Mouse (Mus musculus): ENCODE measurements at regions not wholly inside any gene's neighbourhood (a gene's known extent, or its start where the extent isn't known, plus 50 kb on each side); places are given as distances from the start of the nearest gene placed in this dataset.

GRCm38 (mm10) chr13:30085446-30085845, 50.8 kb upstream of the Mboat1 start:
- Histone ChIP-seq H3K36me3 (no peaks in the 10 kb centered on the region), H3K9me3 (no peaks in the 10 kb centered on the region), H3K27ac (no peak overlapping the region), H3K4me1 (replicated peaks) (peaks cover 3% of the 10 kb centered on the region; the same call in 1 of the 2 replicates), H3K9ac (replicated peaks) (no peak overlapping the region), H3K4me3 (replicated peaks) (no peak overlapping the region), H3K4me2 (0 out of 2 replicates have a peak overlapping the region, but pooled peaks have one; percentile 15), H3K27me3 (no peaks in the 10 kb centered on the region)
- WGBS = 65% methylated on average over 4 of the region's 4 CpGs
- no peak for ATAC-seq (ENCODE audit: insufficient number of reproducible peaks, insufficient read depth, low FRiP score, low TSS enrichment, low read depth)

- H3K27ac ChIP-seq = no peak overlapping the region
These were observed 51.3 kb upstream of the Mboat1 start for GRCm38 (mm10) chr13:30085005-30085404.

GRCm38 (mm10) chr13:30084386-30084785, 51.9 kb upstream of the Mboat1 start:
- 74% methylated on average over 5 of the region's 5 CpGs for WGBS
- no peak overlapping the region for H3K4me3 ChIP-seq (replicated peaks)
- H3K27ac ChIP-seq = no peak overlapping the region
- H3K36me3 ChIP-seq = no peaks in the 10 kb centered on the region
- ATAC-seq (ENCODE audit: insufficient number of reproducible peaks, insufficient read depth, low FRiP score, low TSS enrichment, low read depth) = no peak
- H3K9ac ChIP-seq (replicated peaks) = no peak overlapping the region
- no peaks in the 10 kb centered on the region for H3K9me3 ChIP-seq
- H3K4me2 ChIP-seq = no peak overlapping the region
- no peaks in the 10 kb centered on the region for H3K27me3 ChIP-seq
- peaks cover 4% of the 10 kb centered on the region; the same call in 1 of the 2 replicates for H3K4me1 ChIP-seq (replicated peaks)

More at GRCm38 (mm10) chr13:30085005-30085404, 51.3 kb upstream of the Mboat1 start:
- WGBS = 2% methylated on average over 10 of the region's 10 CpGs
- 0 out of 2 replicates have a peak, but pooled peaks have one; percentile 80 for ATAC-seq (ENCODE audit: insufficient number of reproducible peaks, insufficient read depth, low FRiP score, low TSS enrichment, low read depth)
- Histone ChIP-seq H3K4me3 (replicated peaks) (no peak overlapping the region), H3K36me3 (no peaks in the 10 kb centered on the region), H3K27me3 (no peaks in the 10 kb centered on the region), H3K9ac (replicated peaks) (no peak overlapping the region), H3K4me2 (peak overlapping the region; percentile 15; the same call in 1 of the 2 replicates), H3K4me1 (replicated peaks) (peaks cover 4% of the 10 kb centered on the region; the same call in 1 of the 2 replicates), H3K9me3 (no peaks in the 10 kb centered on the region)

DNA sequence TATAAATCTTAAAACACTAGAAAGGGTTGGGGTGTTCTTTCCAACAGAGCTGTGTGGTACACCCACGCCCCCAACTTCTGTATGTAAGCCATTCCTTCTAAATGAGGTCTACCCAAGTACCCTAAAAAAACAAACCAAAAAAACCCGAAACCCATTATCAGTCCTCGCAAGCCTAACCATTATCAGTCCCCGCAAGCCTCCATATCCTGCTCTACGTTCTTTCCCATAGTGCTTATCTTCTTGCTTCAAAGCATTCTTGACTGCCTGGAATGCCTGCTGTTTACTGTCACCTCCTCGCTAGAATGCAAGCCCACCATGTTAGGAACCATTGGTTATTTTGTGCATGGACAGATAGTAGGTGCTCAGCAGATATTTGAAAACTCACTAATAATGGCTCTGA, 52.3 kb upstream of the Mboat1 start:
- Histone ChIP-seq H3K4me3 (replicated peaks) (no peak overlapping the region), H3K4me1 (replicated peaks) (peaks cover 4% of the 10 kb centered on the region; the same call in 1 of the 2 replicates), H3K9me3 (no peaks in the 10 kb centered on the region), H3K27me3 (no peaks in the 10 kb centered on the region), H3K4me2 (no peak overlapping the region), H3K9ac (replicated peaks) (no peak overlapping the region), H3K36me3 (no peaks in the 10 kb centered on the region), H3K27ac (no peak overlapping the region)
- no peak for ATAC-seq (ENCODE audit: insufficient number of reproducible peaks, insufficient read depth, low FRiP score, low TSS enrichment, low read depth)
- WGBS = 57% methylated on average over 6 of the region's 6 CpGs

GRCm38 (mm10) chr13:30082761-30083160, 53.5 kb upstream of the Mboat1 start:
- H3K9ac ChIP-seq (replicated peaks) = no peak overlapping the region
- no peaks in the 10 kb centered on the region for H3K27me3 ChIP-seq
- H3K4me2 ChIP-seq = no peak overlapping the region
- no peaks in the 10 kb centered on the region for H3K36me3 ChIP-seq
- H3K9me3 ChIP-seq = no peaks in the 10 kb centered on the region
- no peak overlapping the region for H3K27ac ChIP-seq
- peaks cover 4% of the 10 kb centered on the region; the same call in 1 of the 2 replicates for H3K4me1 ChIP-seq (replicated peaks)
- no peak for ATAC-seq (ENCODE audit: insufficient number of reproducible peaks, insufficient read depth, low FRiP score, low TSS enrichment, low read depth)
- WGBS = 60% methylated on average over 2 of the region's 2 CpGs
- no peak overlapping the region for H3K4me3 ChIP-seq (replicated peaks)

DNA sequence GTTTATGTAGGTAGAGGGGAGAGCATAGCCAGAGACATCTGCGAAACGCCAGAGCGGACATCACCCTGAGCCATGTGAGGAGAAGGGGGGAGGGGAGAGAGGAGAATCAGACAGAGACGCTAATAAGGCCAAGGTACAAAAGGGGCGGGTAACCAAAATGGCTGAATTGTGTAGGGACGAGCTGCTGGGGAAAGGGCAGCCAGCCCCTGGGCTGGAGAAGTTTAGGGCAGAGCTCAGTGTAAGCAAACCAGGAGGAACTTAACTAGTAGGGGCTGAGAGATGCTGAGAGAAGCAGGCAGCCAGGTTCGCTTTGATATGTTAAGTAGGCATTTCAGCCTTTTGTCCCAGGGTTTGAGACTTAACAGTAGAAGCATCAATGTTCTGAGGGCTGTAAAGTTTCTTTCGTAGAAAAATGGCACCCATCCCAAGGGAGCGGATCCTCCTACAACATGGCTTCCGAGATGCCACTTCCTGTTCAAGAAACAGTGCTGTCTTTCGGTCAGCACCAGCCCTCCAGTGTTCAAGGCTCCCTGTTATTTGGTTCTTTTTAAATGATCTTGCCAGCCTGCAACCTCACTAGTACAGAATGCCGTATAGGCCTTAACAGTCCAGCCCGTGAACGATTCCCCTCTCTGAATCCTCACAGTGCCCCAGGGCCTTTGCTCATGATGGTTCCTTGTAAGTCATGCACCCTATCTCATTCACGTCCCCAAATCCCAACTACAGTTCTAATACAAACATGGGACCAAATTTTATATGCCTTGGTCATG, 55.4 kb upstream of the Mboat1 start:
- H3K27ac ChIP-seq = no peak overlapping the region
- peaks cover 4% of the 10 kb centered on the region; the same call in 1 of the 2 replicates for H3K4me1 ChIP-seq (replicated peaks)
- H3K36me3 ChIP-seq = no peaks in the 10 kb centered on the region
- no peak overlapping the region for H3K9ac ChIP-seq (replicated peaks)
- H3K4me3 ChIP-seq (replicated peaks) = no peak overlapping the region
- ATAC-seq (ENCODE audit: insufficient number of reproducible peaks, insufficient read depth, low FRiP score, low TSS enrichment, low read depth) = no peak
- H3K9me3 ChIP-seq = no peaks in the 10 kb centered on the region
- H3K27me3 ChIP-seq = no peaks in the 10 kb centered on the region
- WGBS = 62% methylated on average over 15 of the region's 15 CpGs
- H3K4me2 ChIP-seq = peak overlapping the region; percentile 16

GRCm38 (mm10) chr13:30074517-30075064, 61.7 kb upstream of the Mboat1 start:
- no peak for ATAC-seq (ENCODE audit: insufficient number of reproducible peaks, insufficient read depth, low FRiP score, low TSS enrichment, low read depth)
- no peaks in the 10 kb centered on the region for H3K27me3 ChIP-seq
- no peaks in the 10 kb centered on the region for H3K9me3 ChIP-seq
- no peak overlapping the region for H3K4me2 ChIP-seq
- H3K4me3 ChIP-seq (replicated peaks) = no peak overlapping the region
- 85% methylated on average over 2 of the region's 2 CpGs for WGBS
- no peaks in the 10 kb centered on the region for H3K4me1 ChIP-seq (replicated peaks)
- H3K36me3 ChIP-seq = no peaks in the 10 kb centered on the region
- H3K9ac ChIP-seq (replicated peaks) = no peak overlapping the region
- no peak overlapping the region for H3K27ac ChIP-seq

DNA sequence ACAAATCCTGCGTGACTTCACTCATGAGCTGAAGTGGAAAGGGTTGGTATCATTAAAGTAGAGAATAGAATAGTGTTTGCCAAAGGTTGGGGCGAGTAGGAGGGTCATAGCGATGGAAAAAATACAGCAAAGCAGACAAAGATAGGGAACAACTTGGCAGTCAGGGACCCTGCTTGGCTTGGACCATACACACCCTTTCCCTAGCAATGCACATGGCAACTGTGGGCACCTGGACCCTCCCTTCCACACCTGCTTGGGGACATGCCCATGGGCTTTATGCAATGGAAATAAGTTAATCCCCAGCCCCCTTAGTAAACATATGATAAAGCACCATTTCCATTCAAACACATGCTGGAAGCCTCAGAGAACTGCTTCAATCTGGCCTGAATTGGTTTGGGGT, 62.2 kb upstream of the Mboat1 start:
- Histone ChIP-seq H3K4me1 (replicated peaks) (no peaks in the 10 kb centered on the region), H3K9ac (replicated peaks) (no peak overlapping the region), H3K27ac (no peak overlapping the region), H3K4me3 (replicated peaks) (no peak overlapping the region), H3K27me3 (no peaks in the 10 kb centered on the region), H3K9me3 (no peaks in the 10 kb centered on the region), H3K36me3 (no peaks in the 10 kb centered on the region), H3K4me2 (no peak overlapping the region)
- WGBS = 88% methylated on average over 3 of the region's 3 CpGs
- ATAC-seq (ENCODE audit: insufficient number of reproducible peaks, insufficient read depth, low FRiP score, low TSS enrichment, low read depth) = no peak

DNA sequence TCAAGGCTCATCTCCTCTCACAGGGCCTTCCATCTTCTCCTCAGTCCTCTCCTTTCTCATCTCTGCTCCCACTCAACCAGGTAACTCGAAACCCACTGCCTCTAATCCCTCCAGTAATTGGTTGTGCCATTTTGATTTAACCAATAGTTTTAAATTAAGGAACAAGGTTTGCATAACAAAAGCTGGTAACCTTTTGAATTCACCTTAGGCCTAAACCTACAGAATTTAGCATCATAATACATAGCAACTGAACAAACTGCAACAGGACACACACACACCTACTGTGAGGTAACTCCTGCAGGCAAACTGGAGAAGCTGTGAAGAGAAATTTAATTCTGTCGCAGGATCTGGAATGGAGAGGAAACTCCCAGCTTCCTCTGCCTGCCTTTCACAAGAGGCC, 66.9 kb upstream of the Mboat1 start:
- Histone ChIP-seq H3K27me3 (no peaks in the 10 kb centered on the region), H3K4me3 (replicated peaks) (no peak overlapping the region), H3K4me2 (no peak overlapping the region), H3K9me3 (no peaks in the 10 kb centered on the region), H3K27ac (no peak overlapping the region), H3K36me3 (no peaks in the 10 kb centered on the region), H3K9ac (replicated peaks) (no peak overlapping the region), H3K4me1 (replicated peaks) (no peaks in the 10 kb centered on the region)
- no peak for ATAC-seq (ENCODE audit: insufficient number of reproducible peaks, insufficient read depth, low FRiP score, low TSS enrichment, low read depth)
- 67% methylated on average over 2 of the region's 2 CpGs for WGBS

GRCm38 (mm10) chr13:30067581-30068375, 68.5 kb upstream of the Mboat1 start:
- WGBS = 55% methylated on average over 6 of the region's 6 CpGs
- no peaks in the 10 kb centered on the region for H3K36me3 ChIP-seq
- H3K27ac ChIP-seq = no peak overlapping the region
- H3K9ac ChIP-seq (replicated peaks) = no peak overlapping the region
- H3K27me3 ChIP-seq = no peaks in the 10 kb centered on the region
- H3K9me3 ChIP-seq = no peaks in the 10 kb centered on the region
- H3K4me1 ChIP-seq (replicated peaks) = 0 out of 2 replicates have a peak, but pooled peaks cover 2% of the 10 kb centered on the region
- H3K4me3 ChIP-seq (replicated peaks) = no peak overlapping the region
- no peak for ATAC-seq (ENCODE audit: insufficient number of reproducible peaks, insufficient read depth, low FRiP score, low TSS enrichment, low read depth)
- no peak overlapping the region for H3K4me2 ChIP-seq

GRCm38 (mm10) chr13:30065520-30065919, 70.8 kb upstream of the Mboat1 start:
- WGBS = 60% methylated on average over 8 of the region's 8 CpGs

More at GRCm38 (mm10) chr13:30065520-30065919, 70.8 kb upstream of the Mboat1 start:
- Histone ChIP-seq H3K9ac (replicated peaks) (no peak overlapping the region), H3K27ac (no peak overlapping the region), H3K4me3 (replicated peaks) (no peak overlapping the region), H3K4me1 (replicated peaks) (0 out of 2 replicates have a peak, but pooled peaks cover 2% of the 10 kb centered on the region), H3K36me3 (no peaks in the 10 kb centered on the region), H3K9me3 (no peaks in the 10 kb centered on the region), H3K4me2 (no peak overlapping the region), H3K27me3 (no peaks in the 10 kb centered on the region)
- ATAC-seq (ENCODE audit: insufficient number of reproducible peaks, insufficient read depth, low FRiP score, low TSS enrichment, low read depth) = no peak
